Mouse (Mus musculus) erythroid progenitor cell, adult 5-6 weeks (primary cell): ENCODE results near the gene Ntrk3. TPM values are rescaled to one million over a fixed set of nuclear protein-coding genes. Genes with fewer than 3 reads are reported as not detected.

Source experiments
- ATAC-seq: replicated peaks from 2 replicates; pipeline ENCODE4 v1.8.0; 2016; ENCODE audit warnings: moderate number of reproducible peaks, mild to moderate bottlenecking, moderate TSS enrichment, inconsistent platforms; ENCODE audit not compliant: poor library complexity, low FRiP score, severe bottlenecking
- total RNA-seq, 2 experiments: library from RNA; stranded (forward) in 1 of 2; stranded (reverse) in 1 of 2; fragments of 150-400 nt in 1 of 2; fragments of 186-747, 209-891 nt in 1 of 2; gene quantifications; 2 replicates each; pipeline versions ENCODE4 v1.2.3 to v1.2.4; 2015 to 2017; ENCODE audit warnings: low replicate concordance in 2 of 2

Gene Ntrk3
- total RNA-seq (2015; ENCODE audit: low replicate concordance) (not detected in 2 replicates), total RNA-seq (2017; ENCODE audit: low replicate concordance) (0.45 and 1.2 TPM in 2 replicates)

- ATAC-seq, result no peak
Observed at GRCm38 (mm10) chr7:78737614-78738210, at the start of gene Ntrk3. Gene Ntrk3, minus strand, starts transcription at chr7:78738012.

- ATAC-seq, result no peak
Observed at GRCm38 (mm10) chr7:78785906-78786305, 48.1 kb upstream of the Ntrk3 start.

DNA sequence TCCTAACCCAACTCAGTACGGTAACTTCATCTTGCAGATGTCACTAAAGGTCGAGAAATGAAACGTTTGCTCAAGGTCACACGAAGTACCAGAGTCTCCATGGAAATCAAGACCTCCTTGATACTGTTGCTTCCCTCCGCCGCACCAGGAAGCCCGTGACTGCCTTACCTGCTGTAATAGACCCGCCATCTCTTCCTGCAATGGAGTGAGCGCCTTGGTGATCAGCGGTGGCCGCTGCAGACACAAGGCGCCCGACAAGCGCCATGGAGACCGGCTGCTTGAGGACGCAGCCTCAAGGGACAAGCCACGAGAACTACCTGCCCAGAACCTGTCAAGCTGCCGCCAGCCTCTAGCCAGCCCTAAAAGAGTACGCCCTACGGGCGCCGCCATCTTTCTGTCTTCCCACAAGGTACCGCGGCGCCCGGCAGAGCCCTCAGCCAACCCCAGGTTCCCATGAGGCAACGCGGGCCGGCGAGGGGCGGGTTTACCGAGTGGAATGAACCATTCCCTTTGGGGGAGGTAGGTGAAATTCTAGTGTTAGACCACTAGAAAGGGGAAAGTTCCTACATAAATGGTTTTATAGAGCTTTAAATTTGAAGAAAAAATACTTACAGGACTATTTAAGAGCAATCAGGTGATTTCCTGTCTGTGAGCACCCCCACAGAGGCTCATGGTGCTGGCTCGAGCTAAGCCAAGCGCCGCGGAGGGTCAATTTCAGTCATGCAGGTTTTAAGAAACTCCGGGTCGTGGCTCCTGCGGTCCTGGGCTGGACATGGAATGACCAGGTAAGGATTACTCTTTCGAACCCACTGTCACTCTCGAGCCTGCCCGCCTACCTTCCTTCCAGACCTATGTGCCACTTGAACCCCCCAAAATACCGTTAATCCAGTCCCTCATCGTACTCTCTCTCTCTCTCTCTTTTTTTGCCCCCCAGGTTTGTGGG lies 45.1 kb upstream of the Ntrk3 start, which contains the start of the genes Mrps11 and Mrpl46:
Gene Mrps11, plus strand, starts transcription at position 481 of the 943 bp plus-strand sequence.
Gene Mrpl46, minus strand, starts transcription at position 893 of the 943 bp plus-strand sequence.
- peak; percentile 98 for ATAC-seq

GRCm38 (mm10) chr7:78778741-78779140 lies 40.9 kb upstream of the Ntrk3 start:
- no peak for ATAC-seq

GRCm38 (mm10) chr7:78770936-78771335 lies 33.1 kb upstream of the Ntrk3 start:
- no peak for ATAC-seq

DNA sequence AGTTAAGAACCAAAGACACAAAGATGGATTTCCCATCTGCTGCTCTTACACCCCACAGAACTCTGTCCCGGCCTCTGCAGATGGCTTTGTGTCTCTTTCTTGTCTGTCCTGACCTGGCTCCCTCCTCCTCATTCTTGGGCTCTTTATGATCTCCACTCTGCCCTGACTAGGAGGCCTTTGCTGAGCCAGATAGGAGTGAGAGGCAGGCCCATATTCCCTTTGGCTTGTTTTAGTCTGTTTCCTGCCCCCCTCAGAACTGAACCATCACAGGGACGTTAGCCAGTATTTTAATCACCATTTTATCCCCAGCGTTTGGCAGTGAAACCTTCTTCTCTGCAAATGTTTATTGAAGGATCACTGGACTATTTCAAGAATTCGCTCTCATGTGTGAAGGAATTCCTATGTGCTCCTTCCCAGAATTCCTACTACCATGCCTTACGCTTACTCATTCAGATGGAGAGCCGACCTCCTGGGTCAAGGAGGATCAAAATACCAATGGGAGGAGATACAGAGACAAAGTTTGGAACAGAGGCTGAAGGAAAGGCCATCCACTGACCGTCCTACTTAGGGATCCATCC lies 31.4 kb upstream of the Ntrk3 start:
- ATAC-seq, result no peak

DNA sequence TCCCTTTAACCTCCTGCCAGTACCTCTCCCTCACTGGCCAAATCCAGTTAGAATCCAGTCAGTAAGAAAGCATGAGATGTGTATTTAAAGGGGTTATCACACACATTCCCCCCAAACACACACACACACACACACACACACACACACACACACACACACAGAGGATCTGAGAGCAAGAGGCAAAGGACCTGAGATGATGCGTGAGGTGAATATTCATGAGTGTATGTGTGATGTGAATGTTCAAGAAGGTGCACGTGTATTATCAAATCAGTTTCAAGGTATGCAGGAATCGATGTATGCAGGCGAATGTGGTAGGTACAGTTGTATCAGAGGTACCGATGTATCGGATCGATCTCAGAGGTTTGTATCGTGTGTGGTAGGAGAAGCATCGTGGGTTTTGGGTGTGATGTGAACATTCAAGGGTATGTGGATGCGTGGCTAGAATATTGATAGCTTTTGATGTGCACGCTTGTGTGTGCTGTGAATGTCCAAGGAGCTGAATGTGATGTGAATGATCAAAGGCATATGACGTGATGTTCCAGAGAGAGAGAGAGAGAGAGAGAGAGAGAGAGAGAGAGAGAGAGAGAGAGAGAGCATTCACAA lies 30.2 kb upstream of the Ntrk3 start:
- ATAC-seq, result no peak

DNA sequence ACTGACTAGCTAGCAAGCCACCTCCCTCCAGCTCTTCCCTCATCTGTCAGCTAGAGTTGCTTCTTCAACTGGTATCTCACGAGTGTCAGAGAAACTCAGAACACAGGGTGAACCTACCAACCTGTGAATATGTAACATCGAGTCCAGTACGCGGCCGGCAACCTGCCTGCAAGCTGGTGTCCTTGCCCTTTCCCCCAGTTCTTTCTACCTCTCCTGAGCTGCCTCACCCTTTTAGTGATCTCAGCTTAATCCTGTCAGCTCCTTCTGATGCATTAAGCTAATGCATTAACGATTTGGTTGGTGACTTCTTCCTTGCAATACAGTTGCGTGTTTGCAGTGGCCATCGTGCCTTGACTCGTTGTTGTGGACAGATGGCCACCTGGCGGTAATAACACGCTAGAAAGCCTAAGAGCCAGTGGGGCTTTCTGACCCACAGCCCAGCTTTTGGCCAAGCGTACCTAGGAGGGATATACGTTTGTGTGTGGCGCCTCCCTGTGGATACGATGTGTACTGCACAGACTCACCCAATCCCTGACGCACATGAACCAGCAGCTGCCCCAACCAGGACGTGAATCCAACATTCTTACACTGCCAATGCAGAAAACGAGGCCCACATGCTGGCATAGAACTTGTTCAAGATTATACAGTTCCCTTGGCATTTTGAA lies 28.3 kb upstream of the Ntrk3 start:
- no peak for ATAC-seq

DNA sequence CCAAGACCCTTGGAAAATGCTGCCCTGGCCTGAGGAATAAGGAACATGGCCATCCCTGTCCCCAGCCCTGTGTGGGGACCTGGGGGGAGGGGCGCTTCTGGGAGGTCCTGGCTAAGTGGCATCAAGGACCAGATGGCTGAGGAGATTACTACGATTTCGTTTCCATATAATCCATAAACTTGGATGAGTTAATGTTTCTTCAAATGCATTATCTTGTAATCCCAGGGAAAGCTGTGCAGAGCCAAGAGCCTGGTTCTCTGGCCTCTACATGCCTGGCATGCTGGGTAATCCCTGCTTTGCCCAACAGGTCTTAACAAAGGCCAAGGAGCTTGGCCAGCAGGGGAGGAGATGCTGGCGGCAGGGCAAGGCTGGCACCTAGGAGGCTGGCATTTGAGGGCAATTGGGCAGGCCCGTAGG lies 27.4 kb upstream of the Ntrk3 start:
- ATAC-seq, result no peak

- no peak for ATAC-seq
Observed at GRCm38 (mm10) chr7:78763801-78764200, 26.0 kb upstream of the Ntrk3 start.

DNA sequence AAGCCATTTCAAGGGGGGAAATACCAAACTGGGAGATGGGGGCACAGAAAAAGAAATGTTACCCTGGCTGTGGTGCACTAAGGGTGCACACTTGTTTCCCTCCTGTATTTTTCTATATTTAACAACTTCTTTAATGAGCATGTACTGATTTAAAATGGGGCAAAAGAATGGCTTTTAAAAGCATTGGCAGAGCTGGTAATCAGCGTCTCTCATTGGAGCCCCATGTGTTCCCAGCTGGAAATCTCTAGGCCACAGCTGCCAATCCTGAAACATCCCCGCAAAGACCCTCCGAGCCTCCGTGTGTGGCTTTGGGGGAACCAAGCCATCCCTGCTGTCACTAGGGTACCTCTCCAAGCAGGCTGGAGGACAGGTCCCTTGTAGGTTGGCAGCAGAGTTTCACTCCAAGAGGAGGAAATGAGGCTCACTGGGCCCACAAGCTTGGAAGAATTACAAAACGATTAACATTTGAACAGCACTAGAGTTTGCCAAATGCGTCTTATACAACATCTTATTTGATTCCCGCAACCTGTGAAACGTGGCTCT lies 16.7 kb upstream of the Ntrk3 start:
- no peak for ATAC-seq

DNA sequence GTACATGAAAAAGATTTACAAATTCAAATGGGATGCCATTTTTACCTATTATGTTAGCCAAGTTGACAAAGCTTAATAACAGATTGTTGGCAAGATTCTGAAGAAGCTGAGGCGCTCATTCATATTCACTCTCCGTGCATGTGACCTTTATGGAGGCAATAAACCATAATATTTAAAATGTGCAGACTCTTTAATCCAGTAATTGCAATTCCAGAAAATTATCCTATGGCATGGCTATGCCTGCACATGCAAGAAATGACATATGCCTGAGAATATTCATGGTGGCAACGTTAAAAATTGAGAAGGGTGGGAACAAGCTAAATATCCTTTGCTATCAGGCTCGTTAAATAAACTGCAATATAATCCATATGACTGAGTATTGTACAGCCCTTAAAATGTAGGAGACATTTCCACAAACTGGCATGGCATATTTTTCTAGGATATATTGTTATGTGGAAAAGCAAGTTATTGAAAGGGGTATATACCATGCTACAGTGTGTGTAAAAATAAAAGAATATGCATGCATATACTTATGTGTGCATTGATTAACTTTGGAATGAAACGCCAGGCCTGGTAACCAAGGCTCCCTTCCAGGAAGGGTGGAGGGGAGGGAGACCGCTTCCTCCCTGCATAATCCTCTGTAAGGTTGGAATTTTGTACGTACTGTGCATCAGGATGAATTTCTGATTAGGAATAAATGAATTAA lies 16.1 kb upstream of the Ntrk3 start:
- no peak for ATAC-seq

DNA sequence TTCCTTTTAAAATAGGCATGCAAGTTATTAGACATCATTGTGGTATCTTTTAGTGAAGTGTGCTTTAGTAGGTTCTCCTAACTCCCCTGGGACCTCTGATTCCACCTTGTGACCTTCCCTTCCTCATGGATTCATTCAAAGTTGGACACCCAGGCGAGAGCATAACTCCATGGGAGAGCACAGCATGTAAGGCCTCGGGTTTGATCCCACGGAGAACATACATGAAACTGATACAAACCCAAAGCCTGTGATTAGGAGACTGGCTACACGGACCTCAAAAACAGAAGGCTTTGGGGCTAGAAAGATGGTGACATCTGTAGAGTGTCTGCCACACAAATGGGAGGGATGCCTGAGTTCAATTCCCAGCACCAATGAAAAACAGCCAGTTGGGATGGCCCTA lies 15.1 kb upstream of the Ntrk3 start:
- ATAC-seq, result no peak

DNA sequence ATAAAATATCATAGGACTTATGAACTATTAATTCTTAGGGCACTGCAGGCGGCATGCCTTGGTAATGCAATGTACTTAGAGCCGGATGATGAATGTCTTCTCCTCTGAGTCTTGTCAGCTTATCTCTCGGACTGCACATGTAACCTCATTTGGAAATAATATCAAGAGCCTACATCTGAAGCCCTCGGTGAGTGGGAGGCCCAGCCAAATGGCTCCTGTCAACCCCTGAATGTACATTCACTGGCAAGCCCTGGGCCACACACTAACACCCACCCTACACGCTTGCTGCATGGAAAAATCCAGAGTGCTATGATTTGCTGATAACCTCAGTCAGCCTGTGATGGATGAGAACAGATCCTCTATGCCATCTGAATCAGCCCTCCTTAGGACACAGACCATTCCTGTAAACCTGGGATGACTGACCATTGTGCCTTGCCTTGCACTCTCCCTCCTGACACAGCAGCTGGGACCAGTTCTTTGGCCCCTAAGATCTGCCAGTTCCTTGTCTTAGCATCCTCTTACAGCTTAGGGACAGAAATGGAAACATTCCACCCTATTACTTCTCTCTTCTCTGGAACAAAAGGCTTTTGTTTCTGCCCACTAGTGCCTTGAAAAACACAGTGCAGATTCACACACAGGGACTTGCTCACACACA lies 6.0 kb upstream of the Ntrk3 start:
- ATAC-seq, result no peak

- ATAC-seq, result no peak
Observed at GRCm38 (mm10) chr7:78739351-78740000, 1.7 kb upstream of the Ntrk3 start.

DNA sequence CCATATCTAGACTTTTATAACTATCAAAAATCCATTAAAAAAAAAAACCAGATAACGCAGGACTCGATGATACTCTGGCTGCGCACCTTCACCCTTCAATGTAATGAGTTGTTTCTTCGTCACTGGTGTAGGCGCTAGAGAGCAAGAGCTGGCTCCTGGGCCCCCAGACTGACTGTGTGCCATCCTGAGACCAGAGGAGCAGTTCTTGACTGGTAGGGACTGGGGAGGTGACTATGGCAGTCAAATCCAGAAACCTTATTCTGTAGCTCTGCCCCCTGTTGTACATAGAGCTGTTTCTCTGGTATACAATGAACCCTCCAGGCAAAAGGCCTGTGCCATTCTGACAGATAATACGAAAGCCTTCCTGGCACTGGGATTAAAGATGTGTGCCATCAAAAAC lies 616 bp downstream of the Ntrk3 start:
- no peak for ATAC-seq

- ATAC-seq, result no peak
Observed at GRCm38 (mm10) chr7:78731391-78731790, 6.4 kb downstream of the Ntrk3 start.

DNA sequence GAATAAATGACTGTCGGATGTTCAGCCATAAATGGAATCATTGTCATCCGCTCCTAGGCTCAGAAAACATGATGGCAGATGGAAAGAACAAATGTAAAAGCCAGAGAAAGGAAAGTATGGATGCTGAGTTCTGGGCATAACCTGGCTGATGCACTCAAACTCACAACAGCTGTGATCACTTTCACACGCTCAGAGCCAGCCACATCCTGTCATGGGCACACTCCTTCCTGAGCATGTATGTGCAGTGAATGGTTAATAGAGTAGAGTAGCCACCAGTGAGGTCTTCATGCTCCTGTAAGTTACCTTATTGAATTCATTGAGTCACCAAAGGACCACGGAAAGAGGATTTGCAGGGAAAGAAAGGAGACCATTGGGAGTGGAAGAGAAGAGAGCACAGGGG lies 13.2 kb downstream of the Ntrk3 start:
- ATAC-seq, result no peak
